Mouse (Mus musculus) thymus, postnatal 25 days (tissue): ENCODE results near the gene Plce1.
"Not testable (repeated sequence)": the region's sequence is repeated elsewhere in the genome, so short reads cannot be mapped to it uniquely, and the experiment has no call there.

Experiments
- DNase-seq: peaks from one replicate; pipeline ENCODE4 v3.0.0; 2022

The Plce1 gene

GRCm38 (mm10) chr19:38498233-38498632 is 17.3 kb downstream of the Plce1 start:
- DNase-seq, result no peak

- no peak for DNase-seq
Measured at GRCm38 (mm10) chr19:38504597-38504996, 23.7 kb downstream of the Plce1 start.

DNA sequence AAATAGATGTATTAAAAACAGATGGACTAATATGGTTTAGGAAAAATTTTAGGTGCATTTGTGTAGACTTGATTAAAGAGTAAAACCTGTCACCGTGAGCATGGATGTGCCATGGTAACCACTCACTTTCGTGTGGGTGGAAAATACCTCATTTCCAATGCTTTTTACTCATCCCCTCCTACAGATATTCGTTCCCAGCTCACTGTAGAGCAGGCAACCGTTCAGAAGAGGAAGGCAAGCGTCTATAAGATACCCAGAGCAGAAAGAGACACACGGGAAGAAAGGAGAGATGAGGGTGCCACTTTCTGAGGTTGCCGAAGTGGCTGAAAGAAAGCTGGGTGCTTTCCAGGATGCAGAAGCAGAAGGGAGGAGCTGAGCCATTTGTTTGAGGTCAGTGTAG is 25.2 kb downstream of the Plce1 start:
- DNase-seq, result no peak

- DNase-seq, result no peak
Measured at GRCm38 (mm10) chr19:38507251-38507965, 26.5 kb downstream of the Plce1 start.

GRCm38 (mm10) chr19:38507966-38508625 is 27.2 kb downstream of the Plce1 start:
- no peak for DNase-seq

GRCm38 (mm10) chr19:38514417-38515184 is 33.7 kb downstream of the Plce1 start:
- DNase-seq, result no peak

DNA sequence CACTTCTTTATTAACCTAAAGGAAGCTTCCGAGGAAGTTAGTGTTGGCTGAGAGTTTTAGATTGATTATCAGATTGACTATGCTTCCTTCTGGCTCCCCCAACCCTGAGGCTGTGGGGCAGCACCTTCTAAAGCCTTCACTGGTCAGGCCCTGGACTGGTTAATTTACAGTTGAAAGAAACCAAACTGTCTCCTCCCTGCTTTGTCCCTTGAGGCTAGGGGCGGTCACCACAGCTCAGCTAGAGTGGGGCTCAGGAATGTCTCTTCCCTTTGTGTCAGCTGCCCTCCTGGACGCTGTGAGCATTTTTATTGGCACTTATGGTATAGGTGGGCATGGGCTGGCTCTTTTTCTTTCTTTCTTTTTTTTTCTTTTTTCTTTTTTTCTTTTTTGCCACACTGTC is 45.9 kb downstream of the Plce1 start:
- no peak for DNase-seq

DNA sequence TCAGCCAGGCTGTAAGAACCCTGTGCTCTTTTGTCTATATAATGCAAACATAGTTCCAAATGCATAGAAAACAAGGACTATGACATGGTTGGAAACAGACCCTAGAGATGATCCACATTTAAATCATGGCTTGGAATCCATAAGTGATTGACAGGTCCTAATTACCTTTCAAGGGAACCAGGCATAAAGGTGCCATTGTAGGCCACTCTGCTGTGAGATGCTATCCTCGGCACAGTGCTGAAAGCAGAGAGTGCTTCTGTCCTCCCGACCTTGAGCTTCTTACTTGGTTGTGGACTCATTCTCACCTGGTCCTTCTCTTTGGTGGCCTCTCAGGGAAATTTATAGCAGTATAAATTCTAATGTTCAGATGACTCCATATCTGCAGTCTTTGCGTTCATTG is 46.6 kb downstream of the Plce1 start:
- DNase-seq, result no peak

- no peak for DNase-seq
Measured at GRCm38 (mm10) chr19:38533230-38533629, 52.3 kb downstream of the Plce1 start.

DNA sequence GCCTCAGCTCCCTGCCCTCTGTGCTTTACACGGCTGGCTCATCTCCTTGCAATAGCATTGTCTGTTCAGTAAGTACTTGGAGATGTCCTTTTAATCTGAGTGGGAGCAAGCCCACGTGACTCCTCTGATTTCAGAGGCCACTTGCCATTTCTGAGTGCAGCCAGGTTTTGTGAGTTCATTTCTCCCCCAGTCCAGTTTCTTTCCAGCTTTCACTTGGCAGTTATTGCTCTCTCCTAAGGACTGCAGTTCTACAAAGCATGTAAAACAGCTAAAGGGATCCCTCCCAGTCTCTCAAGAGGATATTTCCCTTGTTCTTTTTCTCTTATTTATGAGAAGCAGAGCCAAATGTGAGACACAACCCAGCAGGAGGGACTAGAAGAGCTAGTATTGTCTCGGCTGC is 58.4 kb downstream of the Plce1 start:
- no peak for DNase-seq

- DNase-seq, result no peak
Measured at GRCm38 (mm10) chr19:38540549-38540948, 59.6 kb downstream of the Plce1 start.

GRCm38 (mm10) chr19:38549487-38550058 is 68.7 kb downstream of the Plce1 start:
- no peak for DNase-seq

DNA sequence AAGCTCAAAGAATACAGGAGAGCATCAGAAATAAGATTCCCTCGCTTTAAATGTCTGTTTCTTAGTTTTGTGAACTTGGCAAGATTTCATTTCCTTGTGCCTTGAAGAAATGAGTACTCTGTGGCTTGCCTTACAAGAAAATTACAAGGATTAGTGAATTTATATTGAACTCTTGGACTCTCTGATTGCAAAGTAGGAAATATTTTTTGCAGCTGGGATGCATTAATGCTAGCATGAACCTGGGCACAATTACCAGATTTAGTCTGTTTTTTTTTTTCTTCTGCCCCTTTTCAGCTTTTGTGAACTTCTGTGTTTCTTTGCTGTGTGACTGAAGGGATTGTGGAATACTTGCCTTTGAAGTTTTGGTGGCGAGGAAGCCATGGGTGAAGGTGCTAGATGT is 72.6 kb downstream of the Plce1 start:
- DNase-seq, result no peak

DNA sequence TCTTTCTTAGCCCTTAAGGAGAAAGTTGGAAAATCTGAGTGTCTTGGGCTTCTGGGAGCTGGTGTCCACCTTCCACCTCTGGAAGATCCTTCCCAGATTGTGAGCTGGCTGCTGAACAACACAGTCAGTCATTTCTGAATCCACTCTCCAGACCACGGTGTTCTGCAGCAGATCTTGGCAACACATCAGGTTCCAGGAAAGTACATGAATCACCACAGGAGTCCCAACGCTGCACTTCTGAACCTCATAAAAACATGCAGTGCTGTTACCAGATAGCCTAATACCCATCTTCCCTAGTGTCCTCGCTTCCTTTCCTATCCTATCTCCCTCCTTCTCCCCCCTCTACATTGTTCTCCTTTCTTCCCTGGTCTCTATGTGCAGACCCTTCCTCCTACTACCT is 74.5 kb downstream of the Plce1 start:
- DNase-seq, result no peak

DNA sequence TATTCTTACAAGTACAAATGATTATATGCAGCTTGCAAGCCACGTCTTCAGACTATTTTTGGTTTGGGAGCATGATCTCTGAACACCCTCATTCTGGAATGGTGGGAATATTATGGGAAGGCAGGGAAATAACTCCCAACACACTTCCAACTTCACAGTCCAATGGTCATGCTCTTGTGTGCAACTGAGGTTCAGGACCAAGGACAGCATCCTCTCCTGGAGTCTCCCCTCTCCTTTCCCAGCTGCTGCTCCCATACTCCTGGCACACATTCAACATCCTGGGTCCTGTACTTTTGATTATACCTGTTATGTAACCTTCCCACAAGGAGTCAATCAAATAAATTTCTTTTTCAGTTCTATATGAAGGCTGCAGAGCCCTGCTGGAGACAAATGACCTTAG is 77.9 kb downstream of the Plce1 start:
- no peak for DNase-seq

DNA sequence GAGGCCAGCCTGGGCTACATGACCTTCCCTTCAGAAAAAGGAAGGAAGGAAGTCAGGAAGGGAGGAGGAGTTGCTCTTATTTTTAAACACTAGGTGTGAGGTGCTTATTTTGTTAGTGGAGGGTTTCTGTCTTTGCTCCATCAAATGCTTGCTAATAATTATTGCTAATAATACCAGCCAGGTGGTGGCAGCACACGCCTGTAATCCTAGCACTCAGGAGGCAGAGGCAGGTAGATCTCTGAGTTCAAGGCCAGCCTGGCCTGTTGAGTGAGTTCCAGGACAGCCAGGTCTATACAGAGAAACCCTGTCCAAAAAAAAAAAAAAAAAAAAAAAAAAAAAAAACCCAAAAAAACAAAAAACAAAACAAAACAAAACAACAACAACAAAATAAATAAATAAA is 81.0 kb downstream of the Plce1 start:
- not testable (repeated sequence) for DNase-seq

- no peak for DNase-seq
Measured at GRCm38 (mm10) chr19:38566156-38566555, 85.2 kb downstream of the Plce1 start.

GRCm38 (mm10) chr19:38566752-38567151 is 85.8 kb downstream of the Plce1 start:
- no peak for DNase-seq

DNA sequence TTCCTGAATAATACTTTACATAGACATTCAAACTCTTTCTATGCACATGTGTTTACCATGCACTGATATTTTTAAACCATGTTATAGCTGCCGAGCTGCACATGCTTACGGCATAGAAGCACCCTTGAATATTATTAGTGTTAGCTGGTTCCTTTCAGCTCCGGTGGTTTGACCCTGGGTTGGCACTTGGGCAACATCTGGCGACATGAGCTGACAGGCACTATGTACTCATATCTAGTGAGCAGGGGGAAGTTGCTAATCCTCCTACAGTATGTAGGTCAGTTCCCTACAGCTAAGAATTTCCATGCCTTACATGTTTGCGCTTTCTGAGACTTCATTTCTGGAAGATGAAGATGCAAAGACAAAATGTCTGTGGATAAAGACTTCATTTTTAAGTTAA is 86.4 kb downstream of the Plce1 start:
- no peak for DNase-seq

- DNase-seq, result no peak
Measured at GRCm38 (mm10) chr19:38578554-38579146, 97.7 kb downstream of the Plce1 start.

GRCm38 (mm10) chr19:38582861-38583260 is 102.0 kb downstream of the Plce1 start:
- DNase-seq, result no peak

- no peak for DNase-seq
Measured at GRCm38 (mm10) chr19:38587559-38587958, 106.7 kb downstream of the Plce1 start.

DNA sequence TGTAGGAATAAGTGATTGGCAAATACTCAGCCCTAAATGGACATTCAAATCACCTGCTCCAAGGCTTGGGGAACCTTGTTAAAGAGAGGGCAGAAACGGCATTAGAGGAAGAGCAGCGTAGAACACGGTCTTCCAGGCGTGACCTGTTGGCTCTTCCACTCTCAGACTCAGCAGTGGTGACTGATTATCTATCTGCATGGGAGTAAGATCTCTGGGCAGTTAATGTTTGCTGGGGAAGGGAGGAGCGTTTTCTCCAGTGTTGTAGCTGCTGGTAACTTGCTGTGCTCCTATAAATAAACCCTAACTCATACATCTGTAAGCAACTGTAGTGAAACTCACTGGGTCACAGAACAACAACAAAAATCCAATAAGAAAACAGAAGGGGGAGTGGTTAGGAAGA is 108.6 kb downstream of the Plce1 start:
- DNase-seq, result no peak
